Mouse (Mus musculus) frontal cortex, postnatal 10 days (tissue): ENCODE data around the gene Scgb1b2.

Experiments
- DNase-seq, 2 experiments: peaks; one replicate each; pipeline ENCODE4 v3.0.0; 2022; ENCODE audit warnings: low spot score in 2 of 2, mixed read lengths in 1 of 2

Scgb1b2 gene

GRCm38 (mm10) chr7:31291721-31292120 lies at the start of gene Scgb1b2:
Scgb1b2 (minus strand) TSS chr7:31291821.
- no peak for DNase-seq

GRCm38 (mm10) chr7:31290208-31290607 lies 1.4 kb downstream of the Scgb1b2 start, which contains the start of gene Scgb2b2:
Scgb2b2 (plus strand) TSS chr7:31290508.
- DNase-seq, result no peak
